Mouse (Mus musculus) kidney, adult 2 months (tissue): ENCODE measurements around the gene Miox. TPM values are rescaled to one million over a fixed set of nuclear protein-coding genes. Genes with fewer than 3 reads are reported as not detected.

Experiments
- DNase-seq: peaks from one replicate; pipeline ENCODE4 v3.0.0; 2021
- H3K27ac ChIP-seq: fragments of 200-500 bp; 2 replicates; pipeline ENCODE4 v1.5.1; 2012; ENCODE audit warnings: low read depth, low read length, control low read depth, inconsistent platforms; ENCODE audit not compliant: insufficient read depth
- H3K27me3 ChIP-seq: fragments of 200-500 bp; replicated peaks from 2 replicates; pipeline ENCODE4 v1.6.1; 2012; ENCODE audit warnings: mild to moderate bottlenecking, moderate library complexity, low read length, inconsistent platforms; ENCODE audit not compliant: control insufficient read depth, insufficient read depth
- H3K36me3 ChIP-seq: fragments of 200-500 bp; 2 replicates; pipeline ENCODE4 v1.6.1; 2012; ENCODE audit warnings: mild to moderate bottlenecking, moderate library complexity, low read length, inconsistent platforms; ENCODE audit not compliant: control insufficient read depth, insufficient read depth
- H3K4me1 ChIP-seq: fragments of 200-500 bp; 2 replicates; pipeline ENCODE4 v1.6.1; 2011; ENCODE audit warnings: low read length; ENCODE audit not compliant: control insufficient read depth, insufficient read depth
- H3K4me3 ChIP-seq: fragments of 200-500 bp; 2 replicates; pipeline ENCODE4 v1.5.1; 2011; ENCODE audit warnings: mild to moderate bottlenecking, low read depth, low read length, control low read depth; ENCODE audit not compliant: insufficient read depth
- CTCF ChIP-seq: fragments of 200-500 bp; conservative IDR thresholded peaks from 2 replicates; pipeline ENCODE4 v1.5.1; 2011; ENCODE audit warnings: low read depth, mild to moderate bottlenecking, control low read depth, low read length, moderate library complexity, mixed read lengths; ENCODE audit not compliant: insufficient read depth, insufficient read length
- POLR2A ChIP-seq: fragments of 200-500 bp; IDR thresholded peaks from one replicate; pipeline ENCODE4 v1.6.1; 2011; ENCODE audit warnings: low read depth, low read length, control low read depth
- WGBS: fragments of 180-500 bp; shearing (Covaris S2); methylation state at CpG from one replicate; pipeline ENCODE4 v1.1.7; 2018; 5-methylcytosine and 5-hydroxymethylcytosine counted together
- polyA plus RNA-seq: library from polyadenylated mRNA; depleted of rRNA; stranded (reverse); fragments of >200 nt; gene quantifications from 2 replicates; pipeline ENCODE4 v1.2.3, GENCODE M21; 2012

The Miox gene
- polyA plus RNA-seq, 1 experiment, result 7,787 TPM

DNA sequence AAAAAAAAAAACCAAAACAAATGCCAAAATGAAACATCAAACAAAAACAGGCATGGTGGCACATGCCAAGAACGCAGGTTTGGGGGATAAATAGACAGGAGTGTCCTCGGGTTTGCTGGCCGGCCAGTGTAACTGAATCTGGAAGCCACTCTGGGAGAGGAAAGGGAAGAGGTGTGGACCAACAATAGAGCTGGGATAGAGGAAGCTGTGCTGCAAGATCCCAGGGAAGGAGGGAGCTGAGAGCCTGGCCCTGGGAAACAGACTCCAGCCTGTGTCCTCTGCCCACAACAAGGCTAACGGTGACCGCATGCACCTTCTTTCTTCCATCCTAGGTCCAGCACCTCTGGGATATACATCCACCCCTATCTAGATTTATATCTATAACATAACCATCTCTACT, 16.2 kb downstream of the Miox start:
- Histone ChIP-seq H3K27me3 (no peaks in the 10 kb centered on the region), H3K4me1 (peaks cover 7% of the 10 kb centered on the region; the same call in 1 of the 2 replicates), H3K4me3 (no peak overlapping the region), H3K27ac (peak overlapping the region; percentile 7; the same call in 1 of the 2 replicates), H3K36me3 (peaks cover 3% of the 10 kb centered on the region; the same call in 1 of the 2 replicates)
- DNase-seq, result peak; percentile 42
- TF ChIP-seq POLR2A, result no peak
- no peak for TF ChIP-seq CTCF
- 70% methylated on average over 5 of the region's 5 CpGs for WGBS

DNA sequence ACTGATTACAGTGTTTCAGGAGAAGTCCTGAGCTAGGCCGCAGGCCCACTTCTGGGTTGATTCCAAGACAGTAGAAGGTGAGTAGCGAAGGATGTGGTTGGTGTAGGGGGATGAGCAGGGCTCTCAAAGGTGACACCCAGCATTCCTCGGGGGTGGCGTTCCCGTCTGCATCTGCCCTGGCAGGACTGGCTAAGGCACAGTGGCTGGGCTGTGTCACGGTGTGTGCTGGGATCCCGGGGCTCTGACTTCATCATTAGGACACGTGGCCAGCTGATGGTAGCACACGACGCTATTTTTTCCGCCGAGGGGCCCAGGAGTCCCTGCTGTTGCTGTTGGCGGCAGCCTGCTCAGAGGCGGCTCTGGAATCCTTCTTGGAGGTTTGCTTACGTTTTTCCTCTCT, 17.1 kb downstream of the Miox start:
- WGBS, result 88% methylated on average over 15 of the region's 15 CpGs
- no peaks in the 10 kb centered on the region for H3K27me3 ChIP-seq
- TF ChIP-seq CTCF, result no peak
- no peak for TF ChIP-seq POLR2A

DNA sequence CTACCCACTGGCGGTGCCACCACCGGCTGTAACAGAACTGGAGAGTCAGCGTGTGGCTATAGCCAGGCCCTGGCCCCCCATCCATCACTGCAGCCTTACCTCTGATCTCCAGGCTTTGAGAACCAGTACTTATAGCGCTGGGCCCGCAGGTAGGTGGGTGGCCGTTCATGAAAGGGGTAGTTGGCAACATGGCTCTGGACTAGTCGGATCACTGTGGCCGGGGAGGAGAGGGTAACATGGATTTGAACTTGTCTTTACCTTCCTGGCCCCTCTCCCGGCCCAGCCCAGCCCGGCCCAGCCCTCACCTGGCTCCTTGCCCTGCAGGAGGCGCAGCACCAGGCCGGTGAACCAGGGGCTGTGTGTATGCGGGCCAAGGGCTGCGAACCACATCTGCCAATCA, 17.9 kb downstream of the Miox start:
- no peak overlapping the region for H3K27ac ChIP-seq
- TF ChIP-seq CTCF (no peak), POLR2A (no peak)
- no peak overlapping the region for H3K4me3 ChIP-seq
- DNase-seq, result no peak
- H3K4me1 ChIP-seq, result peaks cover 7% of the 10 kb centered on the region; the same call in 1 of the 2 replicates
- 94% methylated on average over 14 of the region's 14 CpGs for WGBS
- H3K27me3 ChIP-seq, result no peaks in the 10 kb centered on the region
- peaks cover 3% of the 10 kb centered on the region; the same call in 1 of the 2 replicates for H3K36me3 ChIP-seq

More for the DNA sequence above, 17.1 kb downstream of the Miox start:
- Histone ChIP-seq H3K27ac (no peak overlapping the region), H3K4me1 (peaks cover 7% of the 10 kb centered on the region; the same call in 1 of the 2 replicates), H3K4me3 (no peak overlapping the region), H3K36me3 (peaks cover 3% of the 10 kb centered on the region; the same call in 1 of the 2 replicates)
- DNase-seq, result no peak

DNA sequence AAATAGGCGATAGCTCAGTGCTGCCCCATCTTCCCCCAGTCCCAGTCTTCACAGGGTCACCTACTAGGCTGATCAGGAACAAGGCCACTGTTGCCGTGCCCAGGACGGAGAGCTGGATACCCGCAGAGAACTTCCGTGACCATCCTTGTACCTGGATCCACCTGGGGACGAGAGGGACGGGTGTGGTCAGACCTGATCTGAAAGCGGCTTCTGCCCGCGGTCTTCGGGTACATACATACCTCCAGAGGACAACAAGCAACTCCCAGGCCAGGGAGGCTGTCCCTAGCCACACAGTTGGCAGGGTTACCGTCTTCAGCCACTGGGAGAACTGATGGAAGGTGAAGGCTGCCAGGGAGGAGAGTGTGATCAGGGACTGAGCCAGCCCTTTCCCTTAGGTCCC, 18.6 kb downstream of the Miox start:
- TF ChIP-seq CTCF (no peak), POLR2A (no peak)
- Histone ChIP-seq H3K27ac (no peak overlapping the region), H3K27me3 (no peaks in the 10 kb centered on the region), H3K4me1 (peaks cover 7% of the 10 kb centered on the region; the same call in 1 of the 2 replicates), H3K36me3 (peaks cover 3% of the 10 kb centered on the region; the same call in 1 of the 2 replicates), H3K4me3 (no peak overlapping the region)
- no peak for DNase-seq
- 96% methylated on average over 12 of the region's 12 CpGs for WGBS

DNA sequence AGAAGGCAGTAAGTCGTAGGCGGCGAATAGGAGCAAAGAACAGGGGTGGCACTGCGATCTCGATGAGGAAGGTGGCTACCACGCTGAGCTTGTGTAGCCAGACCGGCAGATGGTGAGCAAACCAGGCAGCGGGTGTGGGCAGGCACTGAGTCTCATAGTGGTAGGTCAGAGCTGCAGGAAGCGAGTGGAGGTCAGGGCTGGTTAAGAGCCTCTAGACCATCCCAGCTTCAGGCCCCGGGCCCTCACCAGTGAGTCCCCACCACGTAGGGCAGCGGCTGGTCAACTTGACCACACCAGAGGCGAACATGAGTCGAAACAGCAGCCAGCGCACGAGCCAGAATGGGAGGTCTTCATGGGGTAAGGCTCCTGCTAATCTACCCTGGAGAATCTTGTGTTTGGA, 19.6 kb downstream of the Miox start:
- Histone ChIP-seq H3K27me3 (no peaks in the 10 kb centered on the region), H3K4me1 (peaks cover 7% of the 10 kb centered on the region; the same call in 1 of the 2 replicates), H3K4me3 (no peak overlapping the region), H3K36me3 (peaks cover 3% of the 10 kb centered on the region; the same call in 1 of the 2 replicates), H3K27ac (no peak overlapping the region)
- WGBS, result 96% methylated on average over 16 of the region's 16 CpGs
- no peak for DNase-seq
- TF ChIP-seq POLR2A (no peak), CTCF (no peak)

DNA sequence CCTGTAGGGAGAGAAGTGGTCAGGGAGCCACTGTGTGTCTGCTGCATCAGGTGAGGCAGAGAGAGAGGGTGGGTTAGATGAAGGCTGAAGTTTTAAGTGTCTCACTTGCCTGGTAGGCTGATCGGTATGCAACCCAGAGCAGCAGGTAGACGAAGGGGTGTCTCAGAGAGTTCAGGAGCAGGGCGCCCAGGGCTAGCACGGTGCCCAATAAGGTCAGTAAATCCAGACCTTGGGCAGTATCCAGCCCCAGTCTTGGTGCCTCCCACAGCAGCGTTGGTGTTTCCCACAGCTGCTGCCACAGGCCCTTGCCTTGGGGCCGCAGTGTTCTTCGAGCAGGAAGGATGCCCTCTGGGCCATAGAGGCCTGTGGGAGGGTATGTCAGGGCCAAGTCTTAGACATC, 20.3 kb downstream of the Miox start:
- peaks cover 7% of the 10 kb centered on the region; the same call in 1 of the 2 replicates for H3K4me1 ChIP-seq
- H3K27ac ChIP-seq, result no peak overlapping the region
- 42% methylated on average over 7 of the region's 7 CpGs for WGBS
- H3K36me3 ChIP-seq, result peaks cover 3% of the 10 kb centered on the region; the same call in 1 of the 2 replicates
- no peaks in the 10 kb centered on the region for H3K27me3 ChIP-seq
- TF ChIP-seq CTCF, result no peak
- TF ChIP-seq POLR2A, result no peak
- DNase-seq, result no peak
- peak overlapping the region; percentile 52; the same call in 1 of the 2 replicates for H3K4me3 ChIP-seq

DNA sequence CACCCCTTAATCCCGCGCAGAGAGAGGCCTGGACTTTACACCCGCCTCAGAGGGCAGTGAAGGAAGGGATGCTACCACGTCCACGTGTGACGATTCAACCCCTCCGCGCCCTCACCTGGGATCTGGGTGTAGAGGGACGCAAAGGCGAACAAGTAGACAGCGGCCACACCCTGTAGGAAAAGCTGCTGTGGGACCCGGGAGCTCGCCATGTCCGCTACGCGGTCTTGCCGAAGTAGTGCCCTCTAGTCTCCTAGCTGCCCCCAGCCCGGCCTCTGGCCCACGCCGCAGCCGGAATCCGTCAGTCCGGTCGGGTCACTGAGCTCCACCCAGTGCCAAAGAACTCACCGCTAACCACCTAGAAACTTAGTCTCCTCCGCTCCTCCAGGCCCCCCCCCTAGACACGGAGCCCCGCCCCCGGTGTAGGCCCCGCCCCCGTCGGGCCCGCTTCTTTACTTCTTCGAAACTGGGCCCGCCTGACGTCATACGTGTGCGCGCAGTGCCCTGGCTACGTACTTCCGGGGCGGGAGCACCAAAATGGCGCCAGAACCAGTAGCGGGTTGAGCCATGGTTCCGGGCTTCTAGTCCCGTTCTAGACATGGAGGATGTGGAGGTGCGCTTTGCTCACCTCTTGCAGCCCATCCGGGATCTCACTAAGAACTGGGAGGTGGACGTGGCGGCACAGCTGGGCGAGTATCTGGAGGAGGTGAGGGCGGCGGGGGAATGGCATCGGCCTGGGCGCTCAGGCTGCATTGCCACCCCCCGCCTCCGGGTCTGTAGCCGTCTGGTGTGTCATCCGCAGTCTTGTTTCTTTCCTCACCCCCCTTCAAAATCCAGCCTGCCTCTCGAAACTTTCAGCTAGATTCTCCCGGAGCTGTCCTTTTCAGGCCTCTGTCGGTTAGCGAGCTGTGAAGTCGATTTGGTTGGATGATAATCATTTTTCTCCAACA, 21.3 kb downstream of the Miox start, which contains the start of the genes Lmf2 and Ncaph2:
Gene Lmf2 (minus strand): TSS at position 419 of the 947 bp plus-strand sequence.
Gene Ncaph2 (plus strand): TSS at position 479 of the 947 bp plus-strand sequence.
- Histone ChIP-seq H3K4me1 (peaks cover 7% of the 10 kb centered on the region; the same call in 1 of the 2 replicates), H3K36me3 (peaks cover 3% of the 10 kb centered on the region; the same call in 1 of the 2 replicates), H3K27ac (peak within 1 kb of the TSS; percentile 82), H3K4me3 (peak within 1 kb of the TSS; percentile 97), H3K27me3 (no peaks in the 10 kb centered on the region)
- under 1% methylated on average over 64 of the region's 64 CpGs for WGBS
- peak; percentile 97 for DNase-seq
- TF ChIP-seq POLR2A, result peak; percentile 14
- no peak for TF ChIP-seq CTCF
